Mouse (Mus musculus): ENCODE data around the gene D6Ertd527e. TPM values are rescaled to one million over a fixed set of nuclear protein-coding genes. Genes with fewer than 3 reads are reported as not detected.

D6Ertd527e gene
- 0.31 TPM for polyA plus RNA-seq (2017; shearing (Covaris generic))

DNA sequence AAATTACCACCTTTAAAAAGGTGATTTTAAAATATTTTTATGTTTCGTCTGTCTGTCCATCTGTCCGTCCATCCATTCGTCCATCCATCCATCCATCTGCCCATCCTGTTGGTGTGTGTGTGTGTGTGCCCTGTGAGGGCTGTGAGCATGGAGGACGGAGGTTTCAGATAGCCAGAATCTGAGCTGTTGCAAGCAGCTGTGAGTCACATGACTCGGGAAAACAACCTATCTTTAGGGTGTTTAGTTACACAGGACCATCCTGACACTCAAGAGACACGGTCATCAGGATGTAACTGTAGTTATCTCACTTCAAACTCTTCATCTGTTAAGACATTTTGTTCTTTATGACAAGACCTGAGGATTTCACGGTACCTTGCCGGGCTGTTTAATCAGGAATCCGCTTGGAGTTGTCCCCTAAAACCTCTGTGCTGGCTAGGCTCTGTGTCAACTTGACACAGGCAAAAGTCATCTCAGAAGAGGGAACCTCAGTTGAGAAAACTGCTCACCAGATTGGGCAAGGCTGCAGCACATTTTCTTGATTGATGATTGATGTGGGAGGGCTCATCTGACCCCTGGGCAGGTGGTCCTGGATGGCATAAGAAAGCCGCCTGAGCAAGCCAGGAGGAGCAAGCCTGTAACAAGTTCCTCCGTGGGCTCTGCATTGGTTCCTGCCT, at the start of gene D6Ertd527e:
TSS of gene D6Ertd527e (plus strand) at position 624 of the 674 bp plus-strand sequence.

Other genes with a start within 250 kb of the D6Ertd527e start
- gene Nfu1, start 95.5 kb upstream of the D6Ertd527e start, polyA plus RNA-seq (2017; shearing (Covaris generic)), result 72.1 TPM
- gene Gfpt1, start 61.9 kb upstream of the D6Ertd527e start, polyA plus RNA-seq (2017; shearing (Covaris generic)), result 21.7 TPM
- 0.11 TPM for gene Antxr1, start 231.1 kb downstream of the D6Ertd527e start, polyA plus RNA-seq (2017; shearing (Covaris generic))
- not detected for gene Gkn1, start 246.2 kb downstream of the D6Ertd527e start, polyA plus RNA-seq (2017; shearing (Covaris generic))

Measured in naive thymus-derived CD4-positive, alpha-beta T cell, adult 5 months (primary cell).